Mouse (Mus musculus): ENCODE results near the gene Armh1. TPM values are rescaled to one million over a fixed set of nuclear protein-coding genes. Genes with fewer than 3 reads are reported as not detected.

Armh1 gene
- polyA plus RNA-seq, 1 experiment from 2014 or later = 1.1 TPM

DNA sequence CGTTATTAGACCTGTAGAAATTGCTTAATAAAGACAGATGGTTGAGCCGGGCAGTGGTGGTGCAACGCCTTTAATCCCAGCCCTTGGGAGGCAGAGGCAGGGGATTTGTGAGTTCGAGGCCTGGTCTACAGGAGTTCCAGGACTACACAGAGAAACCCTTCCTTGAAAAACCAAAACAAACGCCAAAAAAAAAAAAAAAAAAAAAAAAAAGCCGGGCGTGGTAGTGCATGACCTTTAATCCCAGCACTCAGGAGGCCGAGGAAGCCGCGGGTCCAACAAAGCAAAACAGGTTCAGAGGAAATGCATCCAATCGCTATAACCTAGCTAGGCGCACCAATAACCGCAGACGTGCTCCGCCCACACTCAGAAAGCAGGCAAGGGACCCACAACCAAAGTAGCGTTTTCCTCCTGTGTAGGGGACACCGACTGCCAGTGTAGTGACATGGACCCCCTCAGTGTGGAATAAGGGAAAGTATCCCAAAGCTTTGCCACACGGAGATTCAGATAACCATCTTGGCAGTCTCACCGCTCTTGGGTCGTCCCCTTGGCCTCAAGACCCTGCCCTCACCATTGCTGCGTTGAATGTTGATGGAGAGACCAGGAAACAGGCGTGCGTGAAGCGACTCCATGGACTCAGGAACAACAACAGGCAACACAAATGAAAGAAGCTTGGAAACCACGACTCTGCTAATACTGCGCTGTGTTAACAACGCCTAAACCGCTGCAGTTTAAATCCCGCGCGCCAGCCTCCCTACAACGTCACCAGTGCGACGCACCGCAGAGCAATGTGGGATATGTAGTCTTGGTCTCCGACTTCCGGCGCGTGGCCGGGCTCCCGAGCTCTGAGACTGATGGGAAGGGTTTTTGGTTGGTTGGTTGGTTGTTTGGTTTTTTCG lies 69.8 kb downstream of the Armh1 start, which contains the start of gene Kif2c:
TSS of gene Kif2c (minus strand) at position 777 of the 896 bp plus-strand sequence.
- Histone ChIP-seq H3K27ac (peak within 1 kb of the TSS; percentile 78), H3K4me2 (peak within 1 kb of the TSS; percentile 84), H3K4me3 (peak within 1 kb of the TSS; percentile 51), H3K27me3 (no peaks in the 10 kb centered on the region), H3K4me1 (replicated peaks) (peaks cover 18% of the 10 kb centered on the region), H3K9me3 (no peaks in the 10 kb centered on the region), H3K9ac (peak within 1 kb of the TSS; percentile 70), H3K36me3 (no peaks in the 10 kb centered on the region; the same call in 1 of the 2 replicates)
- WGBS = 2% methylated on average over 42 of the region's 42 CpGs
- ATAC-seq (ENCODE audit: low FRiP score) = peak; percentile 97

GRCm38 (mm10) chr4:117169936-117170335 lies 82.0 kb downstream of the Armh1 start:
- H3K4me3 ChIP-seq = no peak overlapping the region
- no peaks in the 10 kb centered on the region for H3K4me1 ChIP-seq (replicated peaks)
- WGBS = 92% methylated on average over 5 of the region's 5 CpGs
- H3K9ac ChIP-seq = no peak overlapping the region
- ATAC-seq (ENCODE audit: low FRiP score) = no peak
- H3K9me3 ChIP-seq = no peaks in the 10 kb centered on the region
- H3K27ac ChIP-seq = no peak overlapping the region
- peaks cover 28% of the 10 kb centered on the region for H3K36me3 ChIP-seq
- no peaks in the 10 kb centered on the region for H3K27me3 ChIP-seq
- H3K4me2 ChIP-seq = no peak overlapping the region

Other genes with a start within 250 kb of the Armh1 start
- 46.3 and 47.4 TPM in 2 replicates for gene Eif2b3, start 232.7 kb downstream of the Armh1 start, polyA plus RNA-seq (2015; fragmentation: Nextera tagmentation; extraction: Ambion mirVana)
- 6.8 and 7.9 TPM in 2 replicates for gene Ptch2, start 156.1 kb downstream of the Armh1 start, polyA plus RNA-seq (2015; fragmentation: Nextera tagmentation; extraction: Ambion mirVana)
- gene Btbd19, start 126.4 kb downstream of the Armh1 start, polyA plus RNA-seq (2015; fragmentation: Nextera tagmentation; extraction: Ambion mirVana) = 3.9 and 4.2 TPM in 2 replicates
- gene Tctex1d4, start 125.3 kb downstream of the Armh1 start, polyA plus RNA-seq (2015; fragmentation: Nextera tagmentation; extraction: Ambion mirVana) = 0.86 TPM in 1 of 2 replicates, not detected in the other
- 16.2 and 16.6 TPM in 2 replicates for gene Plk3, start 118.2 kb downstream of the Armh1 start, polyA plus RNA-seq (2015; fragmentation: Nextera tagmentation; extraction: Ambion mirVana)
- gene Rps8, start 95.9 kb downstream of the Armh1 start, polyA plus RNA-seq (2015; fragmentation: Nextera tagmentation; extraction: Ambion mirVana) = 576 and 608 TPM in 2 replicates
- 14.6 and 16.5 TPM in 2 replicates for gene Kif2c, start 69.5 kb downstream of the Armh1 start, polyA plus RNA-seq (2015; fragmentation: Nextera tagmentation; extraction: Ambion mirVana)
- 8.5 and 10.9 TPM in 2 replicates for gene Tmem53, start 174 bp downstream of the Armh1 start, polyA plus RNA-seq (2015; fragmentation: Nextera tagmentation; extraction: Ambion mirVana)
- 102 and 106 TPM in 2 replicates for gene Rnf220, start 244.9 kb upstream of the Armh1 start, polyA plus RNA-seq (2015; fragmentation: Nextera tagmentation; extraction: Ambion mirVana)